Mouse (Mus musculus) intestine, embryonic 16.5 days (tissue): ENCODE results near the gene Lcat. TPM values are rescaled to one million over a fixed set of nuclear protein-coding genes. Genes with fewer than 3 reads are reported as not detected.
A peak's percentile ranks its signal among the peaks of the same experiment; 100 is the strongest.

Experiments
- ATAC-seq: fragments of 200-750 bp; cut with Nextera tagmentation; 2 replicates; pipeline ENCODE4 v1.8.0; 2017; ENCODE audit warnings: moderate TSS enrichment, moderate library complexity
- H3K27ac ChIP-seq: fragments of 300-500 bp; sonication (generic); 2 replicates; pipeline ENCODE4 v1.5.1; 2014; ENCODE audit warnings: mild to moderate bottlenecking, low read length
- H3K27me3 ChIP-seq: fragments of 300-500 bp; sonication (generic); replicated peaks from 2 replicates; pipeline ENCODE4 v1.6.1; 2014; ENCODE audit warnings: low read length, control low read depth, mixed read lengths; ENCODE audit not compliant: control insufficient read depth, insufficient read depth
- H3K36me3 ChIP-seq: fragments of 300-500 bp; sonication (generic); 2 replicates; pipeline ENCODE4 v1.6.1; 2014; ENCODE audit warnings: low read length, control low read depth; ENCODE audit not compliant: control insufficient read depth, insufficient read depth
- H3K4me1 ChIP-seq: fragments of 300-500 bp; sonication (generic); 2 replicates; pipeline ENCODE4 v1.6.1; 2014; ENCODE audit warnings: low read length, control low read depth, mixed read lengths; ENCODE audit not compliant: control insufficient read depth, insufficient read depth
- H3K4me2 ChIP-seq: fragments of 300-500 bp; sonication (generic); 2 replicates; pipeline ENCODE4 v1.6.1; 2014; ENCODE audit warnings: low read depth, low read length, control low read depth
- H3K4me3 ChIP-seq: fragments of 300-500 bp; sonication (generic); 2 replicates; pipeline ENCODE4 v1.5.1; 2014; ENCODE audit warnings: mild to moderate bottlenecking, low read length
- H3K9ac ChIP-seq: fragments of 300-500 bp; sonication (generic); 2 replicates; pipeline ENCODE4 v1.6.1; 2014; ENCODE audit warnings: low read depth, low read length
- H3K9me3 ChIP-seq: fragments of 300-500 bp; sonication (generic); 2 replicates; pipeline ENCODE4 v1.6.1; 2016; ENCODE audit warnings: low read length, control low read depth; ENCODE audit not compliant: control insufficient read depth
- WGBS: fragments of 180-500 bp; shearing (Covaris S2); extraction: QIAGEN DNeasy Blood & Tissue Kit; methylation state at CpG from one replicate; pipeline ENCODE4 v1.1.7; 2014; 5-methylcytosine and 5-hydroxymethylcytosine counted together
- polyA plus RNA-seq: library from polyadenylated mRNA; unstranded; fragments of >200 nt; fragmentation: Nextera tagmentation; extraction: Ambion mirVana; gene quantifications from 2 replicates; pipeline ENCODE4 v1.2.1, GENCODE M21; 2015

Lcat gene
- polyA plus RNA-seq, 1 experiment from 2014 or later = 2.8 TPM

GRCm38 (mm10) chr8:105971019-105971720 lies 28.0 kb upstream of the Lcat start:
- 76% methylated on average over 8 of the region's 8 CpGs for WGBS
- no peaks in the 10 kb centered on the region for H3K9me3 ChIP-seq
- no peak overlapping the region for H3K4me2 ChIP-seq
- ATAC-seq = no peak
- H3K27me3 ChIP-seq = no peaks in the 10 kb centered on the region
- no peak overlapping the region for H3K4me3 ChIP-seq
- H3K27ac ChIP-seq = no peak overlapping the region
- no peak overlapping the region for H3K9ac ChIP-seq
- peaks cover 7% of the 10 kb centered on the region; the same call in 1 of the 2 replicates for H3K4me1 ChIP-seq
- H3K36me3 ChIP-seq = no peaks in the 10 kb centered on the region

- H3K4me3 ChIP-seq = no peak overlapping the region
- no peak overlapping the region for H3K9ac ChIP-seq
- H3K27ac ChIP-seq = no peak overlapping the region
- H3K4me1 ChIP-seq = peaks cover 13% of the 10 kb centered on the region; the same call in 1 of the 2 replicates
- ATAC-seq = no peak
- H3K9me3 ChIP-seq = no peaks in the 10 kb centered on the region
- 68% methylated on average over 1 of the region's 1 CpGs for WGBS
- H3K36me3 ChIP-seq = no peaks in the 10 kb centered on the region
- H3K27me3 ChIP-seq = no peaks in the 10 kb centered on the region
- no peak overlapping the region for H3K4me2 ChIP-seq
Observed at GRCm38 (mm10) chr8:105969367-105969766, 26.2 kb upstream of the Lcat start.

- Histone ChIP-seq H3K4me1 (peaks cover 13% of the 10 kb centered on the region; the same call in 1 of the 2 replicates), H3K27ac (peak overlapping the region; percentile 77), H3K36me3 (no peaks in the 10 kb centered on the region), H3K4me3 (peak overlapping the region; percentile 79), H3K9me3 (no peaks in the 10 kb centered on the region), H3K27me3 (no peaks in the 10 kb centered on the region), H3K4me2 (peak overlapping the region; percentile 83), H3K9ac (peak overlapping the region; percentile 21; the same call in 1 of the 2 replicates)
- 9% methylated on average over 19 of the region's 19 CpGs for WGBS
- peak; percentile 50 for ATAC-seq
Observed at GRCm38 (mm10) chr8:105966692-105967311, 23.6 kb upstream of the Lcat start.

GRCm38 (mm10) chr8:105965905-105966341 lies 22.7 kb upstream of the Lcat start, which contains the start of gene Slc12a4:
Gene Slc12a4 (minus strand): TSS chr8:105966097.
- 1% methylated on average over 45 of the region's 47 CpGs for WGBS
- no peaks in the 10 kb centered on the region for H3K9me3 ChIP-seq
- peak; percentile 92 for ATAC-seq
- H3K4me3 ChIP-seq = peak within 1 kb of the TSS; percentile 79
- peak within 1 kb of the TSS; percentile 81 for H3K27ac ChIP-seq
- H3K4me1 ChIP-seq = peaks cover 13% of the 10 kb centered on the region; the same call in 1 of the 2 replicates
- H3K4me2 ChIP-seq = peak within 1 kb of the TSS; percentile 83
- no peaks in the 10 kb centered on the region for H3K36me3 ChIP-seq
- peak within 1 kb of the TSS; percentile 84 for H3K9ac ChIP-seq
- H3K27me3 ChIP-seq = no peaks in the 10 kb centered on the region

- Histone ChIP-seq H3K4me1 (peaks cover 13% of the 10 kb centered on the region; the same call in 1 of the 2 replicates), H3K27ac (peak overlapping the region; percentile 81), H3K9me3 (no peaks in the 10 kb centered on the region), H3K9ac (peak overlapping the region; percentile 84), H3K4me2 (peak overlapping the region; percentile 83), H3K27me3 (no peaks in the 10 kb centered on the region), H3K4me3 (peak overlapping the region; percentile 79), H3K36me3 (no peaks in the 10 kb centered on the region)
- peak; percentile 71 for ATAC-seq
- 4% methylated on average over 40 of the region's 40 CpGs for WGBS
Observed at GRCm38 (mm10) chr8:105965266-105965904, 22.2 kb upstream of the Lcat start.

- Histone ChIP-seq H3K27ac (no peak overlapping the region), H3K27me3 (no peaks in the 10 kb centered on the region), H3K9me3 (no peaks in the 10 kb centered on the region), H3K9ac (peak overlapping the region; percentile 84), H3K4me2 (peak overlapping the region; percentile 83), H3K36me3 (no peaks in the 10 kb centered on the region), H3K4me1 (peaks cover 13% of the 10 kb centered on the region; the same call in 1 of the 2 replicates), H3K4me3 (peak overlapping the region; percentile 79)
- no peak for ATAC-seq
- WGBS = 58% methylated on average over 12 of the region's 12 CpGs
Observed at GRCm38 (mm10) chr8:105964506-105965265, 21.5 kb upstream of the Lcat start.

GRCm38 (mm10) chr8:105961536-105961935 lies 18.4 kb upstream of the Lcat start:
- no peaks in the 10 kb centered on the region for H3K9me3 ChIP-seq
- ATAC-seq = no peak
- no peaks in the 10 kb centered on the region for H3K27me3 ChIP-seq
- no peaks in the 10 kb centered on the region for H3K36me3 ChIP-seq
- no peak overlapping the region for H3K9ac ChIP-seq
- whole genome bisulfite sequencing = 88% methylated on average over 10 of the region's 10 CpGs
- peaks cover 7% of the 10 kb centered on the region; the same call in 1 of the 2 replicates for H3K4me1 ChIP-seq
- no peak overlapping the region for H3K4me2 ChIP-seq
- no peak overlapping the region for H3K27ac ChIP-seq
- no peak overlapping the region for H3K4me3 ChIP-seq

- Histone ChIP-seq H3K4me1 (peaks cover 7% of the 10 kb centered on the region; the same call in 1 of the 2 replicates), H3K4me3 (no peak overlapping the region), H3K9ac (no peak overlapping the region), H3K27me3 (no peaks in the 10 kb centered on the region), H3K27ac (no peak overlapping the region), H3K9me3 (no peaks in the 10 kb centered on the region), H3K4me2 (no peak overlapping the region), H3K36me3 (no peaks in the 10 kb centered on the region)
- WGBS = 76% methylated on average over 14 of the region's 14 CpGs
- ATAC-seq = no peak
Observed at GRCm38 (mm10) chr8:105961101-105961500, 17.9 kb upstream of the Lcat start.
